Mouse (Mus musculus) bone marrow, adult 2 months (tissue): Measurements from ENCODE around the gene Zscan2.

ENCODE experiments used
- CTCF ChIP-seq: fragments of 200-500 bp; IDR thresholded peaks from 2 replicates; pipeline ENCODE4 v1.5.1; 2011; ENCODE audit warnings: low read length, control low read depth; ENCODE audit not compliant: control insufficient read depth, insufficient read depth
- POLR2A ChIP-seq: fragments of 200-500 bp; IDR thresholded peaks from 2 replicates; pipeline ENCODE4 v1.6.1; 2011; ENCODE audit warnings: low read depth, mild to moderate bottlenecking, control low read depth, low read length, borderline replicate concordance; ENCODE audit not compliant: control insufficient read depth

DNA sequence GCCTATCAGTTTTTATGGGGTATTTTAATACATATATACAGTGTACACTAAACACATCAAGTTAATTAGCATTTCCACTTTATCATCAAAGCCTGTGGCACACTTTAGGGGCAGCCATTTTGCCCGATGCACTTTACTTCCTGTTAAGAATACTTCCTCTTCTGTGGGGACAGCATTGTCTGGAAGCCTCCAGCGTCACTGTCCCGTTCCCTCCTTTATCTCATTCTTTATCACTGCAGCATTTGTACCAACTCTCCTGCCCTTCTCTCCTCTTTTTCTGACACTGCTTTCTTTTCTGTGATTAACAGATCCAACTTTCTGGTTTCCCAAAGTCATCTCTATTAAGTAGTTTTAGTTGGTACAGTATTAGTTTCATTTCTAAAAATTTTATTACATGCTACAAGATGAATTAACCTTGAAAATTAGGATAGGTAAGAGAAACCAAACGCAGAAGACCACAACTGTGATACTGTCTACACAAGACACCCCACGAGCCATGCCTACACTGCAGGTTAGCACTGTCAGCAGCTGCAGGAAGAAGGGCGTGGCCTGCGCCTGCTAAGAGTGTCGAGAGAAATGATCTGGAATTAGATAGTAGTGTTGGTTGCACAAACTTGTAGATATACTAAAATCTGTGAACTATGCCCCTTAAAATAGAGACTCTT lies 58.4 kb downstream of the Zscan2 start:
- TF ChIP-seq CTCF (no peak), POLR2A (no peak)
